Mouse (Mus musculus) frontal cortex, postnatal 36 days (tissue): ENCODE results near the gene Cd82.

ENCODE experiments used
- DNase-seq, 2 experiments: peaks; one replicate each; pipeline ENCODE4 v3.0.0; 2022; ENCODE audit warnings: low spot score in 2 of 2

Cd82 gene

GRCm38 (mm10) chr2:93415281-93415680 is 47.7 kb downstream of the Cd82 start:
- no peak for DNase-seq

GRCm38 (mm10) chr2:93414163-93414562 is 48.8 kb downstream of the Cd82 start:
- no peak for DNase-seq

- peak; percentile 33 to 56 for DNase-seq
These were observed 49.4 kb downstream of the Cd82 start for GRCm38 (mm10) chr2:93413367-93414014.

- DNase-seq, result no peak
These were observed 50.8 kb downstream of the Cd82 start for GRCm38 (mm10) chr2:93412101-93412500.

- no peak for DNase-seq
These were observed 51.9 kb downstream of the Cd82 start for GRCm38 (mm10) chr2:93410899-93411570.

- DNase-seq, result no peak
These were observed 57.9 kb downstream of the Cd82 start for GRCm38 (mm10) chr2:93405017-93405425.

- DNase-seq, result no peak
These were observed 58.8 kb downstream of the Cd82 start for GRCm38 (mm10) chr2:93404169-93404568.

GRCm38 (mm10) chr2:93403267-93403666 is 59.7 kb downstream of the Cd82 start:
- DNase-seq, result no peak

GRCm38 (mm10) chr2:93391198-93391597 is 71.7 kb downstream of the Cd82 start:
- DNase-seq, result peak; percentile 19 to 32

GRCm38 (mm10) chr2:93390170-93390926 is 72.6 kb downstream of the Cd82 start:
- DNase-seq, result no peak

GRCm38 (mm10) chr2:93386958-93387357 is 76.0 kb downstream of the Cd82 start:
- no peak for DNase-seq

GRCm38 (mm10) chr2:93383831-93384230 is 79.1 kb downstream of the Cd82 start:
- no peak for DNase-seq

GRCm38 (mm10) chr2:93380680-93381089 is 82.3 kb downstream of the Cd82 start:
- DNase-seq, result no peak

- DNase-seq, result peak; percentile 17 to 26
These were observed 85.1 kb downstream of the Cd82 start for GRCm38 (mm10) chr2:93377797-93378196.

GRCm38 (mm10) chr2:93377157-93377556 is 85.8 kb downstream of the Cd82 start:
- DNase-seq, result no peak

GRCm38 (mm10) chr2:93372872-93373271 is 90.1 kb downstream of the Cd82 start:
- no peak for DNase-seq

GRCm38 (mm10) chr2:93372097-93372571 is 90.8 kb downstream of the Cd82 start:
- DNase-seq, result no peak
